Mouse (Mus musculus) heart, embryonic 12.5 days (tissue): Measurements from ENCODE around the gene Ascc1. TPM values are rescaled to one million over a fixed set of nuclear protein-coding genes. Genes with fewer than 3 reads are reported as not detected.

Experiments
- ATAC-seq: fragments of 200-750 bp; cut with Nextera tagmentation; 2 replicates; pipeline ENCODE4 v1.8.0; 2017; ENCODE audit warnings: moderate TSS enrichment, moderate library complexity; ENCODE audit not compliant: insufficient number of reproducible peaks, low FRiP score
- H3K27ac ChIP-seq: fragments of 300-500 bp; sonication (generic); 2 replicates; pipeline ENCODE4 v1.5.1; 2016; ENCODE audit warnings: mild to moderate bottlenecking, moderate library complexity; ENCODE audit not compliant: poor library complexity, severe bottlenecking
- H3K27me3 ChIP-seq: fragments of 300-500 bp; sonication (generic); replicated peaks from 2 replicates; pipeline ENCODE4 v1.6.1; 2016; ENCODE audit warnings: mild to moderate bottlenecking, moderate library complexity
- H3K36me3 ChIP-seq: fragments of 300-500 bp; sonication (generic); 2 replicates; pipeline ENCODE4 v1.6.1; 2016; ENCODE audit warnings: mild to moderate bottlenecking, moderate library complexity
- H3K4me1 ChIP-seq: fragments of 300-500 bp; sonication (generic); replicated peaks from 2 replicates; pipeline ENCODE4 v1.6.1; 2016; ENCODE audit warnings: mild to moderate bottlenecking
- H3K4me2 ChIP-seq: fragments of 300-500 bp; sonication (generic); 2 replicates; pipeline ENCODE4 v1.6.1; 2016; ENCODE audit warnings: mild to moderate bottlenecking, moderate library complexity
- H3K4me3 ChIP-seq: fragments of 300-500 bp; sonication (generic); 2 replicates; pipeline ENCODE4 v1.5.1; 2016; ENCODE audit warnings: mild to moderate bottlenecking
- H3K9ac ChIP-seq: fragments of 300-500 bp; sonication (generic); 2 replicates; pipeline ENCODE4 v1.6.1; 2016; ENCODE audit warnings: mild to moderate bottlenecking, moderate library complexity
- H3K9me3 ChIP-seq: fragments of 300-500 bp; sonication (generic); replicated peaks from 2 replicates; pipeline ENCODE4 v1.6.1; 2016; ENCODE audit warnings: mild to moderate bottlenecking, moderate library complexity
- WGBS: fragments of 180-500 bp; shearing (Covaris S2); methylation state at CpG from one replicate; pipeline ENCODE4 v1.1.7; 2016; 5-methylcytosine and 5-hydroxymethylcytosine counted together
- polyA plus RNA-seq: library from polyadenylated mRNA; unstranded; fragments of >200 nt; fragmentation: Nextera tagmentation; extraction: Ambion mirVana; gene quantifications from 2 replicates; pipeline ENCODE4 v1.2.1, GENCODE M21; 2016

Ascc1 gene
- polyA plus RNA-seq, 1 experiment from 2014 or later: 33.2 TPM

DNA sequence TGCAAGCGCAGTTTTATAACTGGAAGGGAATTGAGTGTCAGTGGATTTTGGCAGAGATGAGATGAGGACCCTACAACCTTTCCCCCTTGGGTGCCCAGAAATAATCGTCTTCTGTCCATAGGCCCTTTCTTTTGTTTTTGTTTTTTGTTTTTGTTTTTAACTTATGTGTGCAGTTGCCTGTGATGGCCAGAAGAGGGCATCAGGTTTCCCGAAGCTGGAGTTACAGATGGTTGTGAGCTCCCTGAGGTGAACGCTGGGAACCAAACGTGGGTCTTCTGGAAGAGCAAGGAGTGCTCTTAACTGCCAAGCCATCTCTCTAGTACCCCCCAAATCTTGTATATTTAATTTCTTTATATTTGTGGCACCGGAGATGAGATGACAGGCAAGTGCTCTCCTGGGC is 35.9 kb upstream of the Ascc1 start:
- no peaks in the 10 kb centered on the region for H3K36me3 ChIP-seq
- no peak overlapping the region for H3K4me2 ChIP-seq
- 0 out of 2 replicates have a peak, but pooled peaks cover 4% of the 10 kb centered on the region for H3K9me3 ChIP-seq
- H3K9ac ChIP-seq: no peak overlapping the region
- no peak for ATAC-seq
- WGBS: 87% methylated on average over 6 of the region's 6 CpGs
- no peak overlapping the region for H3K27ac ChIP-seq
- H3K4me1 ChIP-seq: peaks cover 33% of the 10 kb centered on the region
- H3K27me3 ChIP-seq: 0 out of 2 replicates have a peak, but pooled peaks cover 2% of the 10 kb centered on the region
- H3K4me3 ChIP-seq: no peak overlapping the region

DNA sequence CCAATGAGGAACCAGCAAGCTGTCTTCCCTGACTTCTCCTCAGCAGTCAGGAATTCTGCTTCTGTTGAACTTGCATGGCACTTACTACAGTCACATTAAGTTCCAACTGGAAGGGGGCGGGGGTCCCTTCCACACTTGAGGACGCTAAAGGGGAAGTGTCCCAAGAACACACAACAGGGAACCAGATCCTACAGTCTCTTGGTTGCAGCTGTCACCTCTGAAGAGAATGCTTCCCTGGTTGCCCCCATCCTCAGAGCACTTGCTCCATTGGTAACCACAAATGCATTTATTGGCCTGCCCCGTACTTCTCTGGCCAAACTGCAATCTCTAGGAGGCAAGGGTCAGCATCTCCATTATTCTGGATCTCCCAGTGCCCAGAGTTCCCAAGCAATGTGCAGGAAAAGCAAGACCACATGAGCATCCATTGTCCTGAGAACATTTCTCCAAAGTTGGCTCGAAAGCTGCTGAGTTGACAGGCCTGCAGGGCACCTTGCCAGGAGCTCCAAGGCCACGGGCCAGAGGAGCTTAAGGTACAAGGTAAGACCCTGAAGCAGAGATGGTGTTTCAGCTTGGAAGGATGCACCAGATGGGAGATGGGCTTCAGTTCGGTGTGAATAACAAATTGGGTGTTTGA is 35.2 kb upstream of the Ascc1 start:
- peaks cover 33% of the 10 kb centered on the region for H3K4me1 ChIP-seq
- no peaks in the 10 kb centered on the region for H3K36me3 ChIP-seq
- 0 out of 2 replicates have a peak, but pooled peaks cover 4% of the 10 kb centered on the region for H3K9me3 ChIP-seq
- no peak overlapping the region for H3K27ac ChIP-seq
- no peak overlapping the region for H3K9ac ChIP-seq
- 80% methylated on average over 6 of the region's 6 CpGs for WGBS
- 0 out of 2 replicates have a peak, but pooled peaks cover 3% of the 10 kb centered on the region for H3K27me3 ChIP-seq
- no peak overlapping the region for H3K4me2 ChIP-seq
- H3K4me3 ChIP-seq: no peak overlapping the region
- ATAC-seq: no peak

DNA sequence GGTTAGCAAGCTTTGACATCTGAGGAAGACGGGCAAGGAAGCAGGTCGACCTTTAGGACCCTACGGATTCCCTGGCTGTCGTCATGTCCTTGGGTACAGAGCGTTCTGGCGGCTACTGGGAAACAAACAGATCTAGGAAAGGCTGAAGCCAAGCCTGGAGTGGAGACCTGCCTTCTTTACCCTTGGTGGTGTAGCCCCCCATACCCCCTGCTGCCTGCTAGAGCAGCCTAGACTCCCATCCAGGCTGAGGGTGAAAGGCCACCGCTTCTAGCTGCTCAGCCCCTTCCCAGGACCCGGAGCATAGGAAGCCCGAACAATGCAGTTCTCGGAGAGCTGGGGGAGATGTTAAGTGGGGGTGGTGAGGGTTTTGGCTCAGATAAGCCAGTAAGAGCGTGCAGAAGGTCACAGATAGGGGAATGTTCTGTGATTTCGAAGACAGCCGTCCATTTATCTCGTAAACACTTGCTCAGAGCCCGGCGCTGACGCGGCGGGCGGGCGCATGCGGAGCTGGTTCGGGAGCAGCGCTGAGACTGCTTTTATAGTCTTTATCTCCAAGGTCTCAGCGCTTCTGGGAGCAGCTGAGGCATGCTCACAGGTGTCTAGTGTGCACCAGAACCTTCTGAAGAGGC is 32.7 kb upstream of the Ascc1 start:
- 0 out of 2 replicates have a peak, but pooled peaks cover 3% of the 10 kb centered on the region for H3K27me3 ChIP-seq
- no peaks in the 10 kb centered on the region for H3K36me3 ChIP-seq
- peak overlapping the region; percentile 54 for H3K4me3 ChIP-seq
- peak overlapping the region; percentile 95 for H3K27ac ChIP-seq
- WGBS: under 1% methylated on average over 25 of the region's 25 CpGs
- 0 out of 2 replicates have a peak, but pooled peaks cover 4% of the 10 kb centered on the region for H3K9me3 ChIP-seq
- peak overlapping the region; percentile 77 for H3K4me2 ChIP-seq
- H3K4me1 ChIP-seq: peaks cover 41% of the 10 kb centered on the region
- H3K9ac ChIP-seq: peak overlapping the region; percentile 76
- ATAC-seq: peak; percentile 40; the same call in 1 of the 2 replicates

DNA sequence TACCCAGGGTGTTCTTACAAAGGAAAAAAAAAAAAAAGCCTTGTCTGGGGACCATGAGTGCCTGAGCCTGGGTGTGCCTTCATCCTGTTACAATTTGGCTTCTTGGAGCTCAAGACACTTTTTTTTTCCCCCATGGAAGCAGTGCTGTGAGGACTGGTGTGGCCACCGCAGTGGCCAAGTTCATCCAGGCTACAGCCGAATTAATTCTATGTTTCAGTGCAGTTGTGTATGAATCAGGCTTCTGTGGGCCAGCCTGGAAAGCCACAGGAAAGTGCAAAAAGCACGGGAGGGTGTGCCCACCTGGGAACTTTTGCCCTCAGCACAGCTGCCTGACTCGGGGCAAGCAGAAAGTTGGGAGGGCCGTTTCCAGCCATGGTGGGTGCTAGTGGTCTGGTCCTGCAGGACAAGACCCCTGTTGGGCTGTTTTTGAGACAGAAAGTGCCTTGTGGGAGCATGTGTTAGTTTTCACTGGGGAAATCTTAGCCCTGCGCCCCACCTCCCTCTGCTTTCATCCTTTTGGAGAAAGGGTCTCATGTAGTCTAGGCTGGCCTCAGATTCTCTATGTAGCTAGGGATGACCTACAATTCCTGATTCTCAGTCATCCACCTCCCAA is 32.0 kb upstream of the Ascc1 start:
- 17% methylated on average over 6 of the region's 6 CpGs for WGBS
- Histone ChIP-seq H3K4me3 (peak overlapping the region; percentile 54), H3K36me3 (no peaks in the 10 kb centered on the region), H3K9me3 (0 out of 2 replicates have a peak, but pooled peaks cover 4% of the 10 kb centered on the region), H3K4me2 (peak overlapping the region; percentile 77), H3K9ac (peak overlapping the region; percentile 76), H3K4me1 (peaks cover 40% of the 10 kb centered on the region), H3K27me3 (0 out of 2 replicates have a peak, but pooled peaks cover 3% of the 10 kb centered on the region), H3K27ac (peak overlapping the region; percentile 95)
- ATAC-seq: no peak

DNA sequence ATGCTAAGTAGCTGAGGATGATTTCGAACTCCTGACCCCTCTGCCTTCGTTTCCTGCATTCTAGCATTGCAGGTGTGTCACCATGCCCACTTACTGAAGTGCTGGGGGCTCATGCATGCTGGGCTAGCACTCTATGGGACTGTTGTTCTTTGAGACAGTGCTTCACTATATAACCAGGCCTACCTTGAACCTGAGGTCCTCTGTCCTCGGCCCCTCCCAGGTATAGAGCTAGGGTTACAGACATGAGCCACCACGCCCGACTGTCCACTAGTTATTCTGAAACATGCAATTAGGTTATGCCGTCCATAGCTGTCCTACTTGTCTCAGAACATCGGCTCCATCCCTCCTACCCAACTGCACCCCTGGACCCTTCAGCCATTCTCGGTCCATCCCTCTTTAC is 30.8 kb upstream of the Ascc1 start:
- H3K36me3 ChIP-seq: no peaks in the 10 kb centered on the region
- 0 out of 2 replicates have a peak, but pooled peaks cover 3% of the 10 kb centered on the region for H3K27me3 ChIP-seq
- H3K9me3 ChIP-seq: 0 out of 2 replicates have a peak, but pooled peaks cover 2% of the 10 kb centered on the region
- ATAC-seq: no peak
- no peak overlapping the region for H3K4me2 ChIP-seq
- 87% methylated on average over 8 of the region's 8 CpGs for WGBS
- no peak overlapping the region for H3K27ac ChIP-seq
- no peak overlapping the region for H3K9ac ChIP-seq
- peaks cover 39% of the 10 kb centered on the region for H3K4me1 ChIP-seq
- no peak overlapping the region for H3K4me3 ChIP-seq

DNA sequence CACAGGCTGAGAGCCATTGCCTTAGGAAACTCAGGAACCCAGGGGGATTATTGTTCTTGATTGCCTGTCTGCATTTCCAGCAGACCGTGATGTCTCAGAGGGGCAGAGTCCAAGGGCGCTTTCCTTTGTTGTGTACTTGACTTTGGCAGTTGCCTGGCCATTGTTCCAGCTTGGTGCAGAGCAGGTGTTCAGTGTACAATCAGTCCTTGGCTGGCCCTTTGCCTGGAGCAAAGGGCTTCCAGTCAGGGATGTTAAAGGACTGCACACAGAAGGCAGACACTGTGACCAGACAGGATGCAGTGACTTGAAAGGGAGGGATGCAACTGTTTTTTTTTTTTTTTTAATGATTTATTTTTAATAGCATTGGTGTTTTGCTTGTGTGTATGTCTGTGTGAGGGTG is 30.1 kb upstream of the Ascc1 start:
- Histone ChIP-seq H3K27ac (no peak overlapping the region), H3K9ac (no peak overlapping the region), H3K4me2 (no peak overlapping the region), H3K4me3 (no peak overlapping the region), H3K4me1 (peaks cover 45% of the 10 kb centered on the region), H3K27me3 (0 out of 2 replicates have a peak, but pooled peaks cover 3% of the 10 kb centered on the region), H3K36me3 (no peaks in the 10 kb centered on the region), H3K9me3 (no peaks in the 10 kb centered on the region)
- ATAC-seq: no peak
- 66% methylated on average over 2 of the region's 2 CpGs for WGBS

DNA sequence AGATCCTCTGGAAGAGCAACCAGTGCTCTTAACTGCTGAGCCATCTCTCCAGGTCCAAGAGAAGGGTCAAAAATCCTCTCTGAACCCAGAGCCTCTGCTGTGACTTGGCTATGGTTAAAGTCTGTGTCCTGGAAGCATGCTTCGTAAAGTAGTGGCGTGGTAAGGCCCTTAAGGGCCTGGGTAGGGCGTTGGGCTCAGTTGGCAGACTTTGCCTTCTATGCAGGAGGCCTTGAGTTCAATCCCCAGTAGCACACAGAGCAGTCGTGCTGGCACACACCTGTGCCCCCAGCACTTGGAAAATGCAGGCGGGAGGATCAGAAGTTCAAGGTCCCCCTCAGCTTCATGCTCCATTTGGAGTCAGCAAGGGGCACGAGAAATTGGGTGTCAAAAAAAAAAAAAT is 29.6 kb upstream of the Ascc1 start:
- 86% methylated on average over 6 of the region's 6 CpGs for WGBS
- Histone ChIP-seq H3K27ac (no peak overlapping the region), H3K4me1 (peaks cover 49% of the 10 kb centered on the region)

DNA sequence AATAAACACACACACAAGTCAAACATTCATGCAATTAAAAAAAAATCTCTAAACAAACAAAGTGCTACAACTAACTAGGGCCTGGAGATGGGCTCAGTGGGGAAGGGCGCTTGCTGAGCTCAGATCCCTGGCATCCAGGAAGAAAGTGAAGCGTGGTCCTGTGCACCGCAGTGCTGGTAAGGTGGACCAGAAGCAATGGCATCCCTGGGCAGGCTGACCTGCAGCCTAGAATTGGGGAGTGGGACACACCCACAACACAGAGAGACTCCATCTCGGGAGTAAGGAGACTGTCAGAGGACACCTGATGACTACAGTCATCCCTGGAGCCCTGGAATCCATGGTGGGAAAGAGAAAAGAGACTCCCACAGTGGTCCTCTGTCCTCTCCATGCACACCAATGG is 29.2 kb upstream of the Ascc1 start:
- ATAC-seq: no peak
- H3K4me3 ChIP-seq: no peak overlapping the region
- peaks cover 53% of the 10 kb centered on the region for H3K4me1 ChIP-seq
- H3K4me2 ChIP-seq: no peak overlapping the region
- H3K27me3 ChIP-seq: 0 out of 2 replicates have a peak, but pooled peaks cover 3% of the 10 kb centered on the region
- H3K9me3 ChIP-seq: no peaks in the 10 kb centered on the region
- H3K27ac ChIP-seq: peak overlapping the region; percentile 66; the same call in 1 of the 2 replicates
- H3K9ac ChIP-seq: no peak overlapping the region
- no peaks in the 10 kb centered on the region for H3K36me3 ChIP-seq
- 89% methylated on average over 4 of the region's 4 CpGs for WGBS

More for the DNA sequence above, 29.6 kb upstream of the Ascc1 start:
- Histone ChIP-seq H3K4me2 (no peak overlapping the region), H3K36me3 (no peaks in the 10 kb centered on the region), H3K9ac (no peak overlapping the region), H3K27me3 (0 out of 2 replicates have a peak, but pooled peaks cover 3% of the 10 kb centered on the region), H3K4me3 (no peak overlapping the region), H3K9me3 (no peaks in the 10 kb centered on the region)
- no peak for ATAC-seq

DNA sequence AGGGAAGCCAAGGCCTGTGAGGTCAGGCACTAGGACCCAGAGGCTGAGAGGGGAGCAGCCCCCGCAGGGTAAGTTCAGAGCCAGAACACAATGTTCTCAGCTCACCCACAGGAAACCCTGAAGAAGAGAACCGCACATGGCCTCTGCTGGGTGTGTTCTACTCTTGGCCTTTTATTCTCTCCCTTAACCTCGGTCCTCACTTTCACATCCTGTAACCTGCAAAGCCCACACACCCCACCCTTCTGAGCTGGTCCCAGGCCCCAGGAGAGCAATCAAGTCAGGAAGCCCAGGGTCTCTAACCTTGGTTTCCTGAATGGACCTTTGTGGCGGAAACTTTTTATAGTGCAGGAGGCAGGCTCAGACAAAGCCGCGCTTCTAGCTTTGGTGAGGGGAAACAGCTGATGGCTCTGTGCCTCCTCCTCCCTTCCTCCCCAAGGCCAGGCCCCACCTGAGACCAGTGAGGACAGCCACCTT is 28.4 kb upstream of the Ascc1 start:
- Histone ChIP-seq H3K27ac (peak overlapping the region; percentile 66; the same call in 1 of the 2 replicates), H3K27me3 (0 out of 2 replicates have a peak, but pooled peaks cover 3% of the 10 kb centered on the region), H3K4me2 (no peak overlapping the region), H3K36me3 (no peaks in the 10 kb centered on the region), H3K4me1 (peaks cover 62% of the 10 kb centered on the region), H3K4me3 (no peak overlapping the region), H3K9me3 (no peaks in the 10 kb centered on the region), H3K9ac (peak overlapping the region; percentile 5; the same call in 1 of the 2 replicates)
- 17% methylated on average over 6 of the region's 6 CpGs for WGBS
- ATAC-seq: peak; percentile 75

DNA sequence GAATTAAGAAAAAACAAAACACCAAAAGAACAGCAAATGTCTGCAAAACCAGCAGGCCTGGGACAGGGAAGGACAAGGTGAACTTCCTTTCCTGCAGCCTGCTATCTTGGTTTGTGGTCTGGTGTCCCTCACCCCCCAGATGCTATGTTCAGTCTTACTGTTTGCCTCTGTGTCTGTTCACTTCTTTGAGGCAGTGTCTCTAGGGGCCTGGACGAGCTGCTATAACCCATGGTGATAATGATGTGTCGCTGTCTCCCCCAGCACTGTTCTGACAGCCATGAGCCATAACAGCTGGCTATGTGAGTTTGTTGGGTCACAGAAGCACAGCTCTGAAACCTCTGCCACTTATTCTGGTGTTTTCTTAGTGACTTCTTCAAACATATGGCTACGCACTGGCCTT is 27.8 kb upstream of the Ascc1 start:
- no peak overlapping the region for H3K4me2 ChIP-seq
- no peak overlapping the region for H3K9ac ChIP-seq
- no peak overlapping the region for H3K4me3 ChIP-seq
- no peaks in the 10 kb centered on the region for H3K9me3 ChIP-seq
- no peak for ATAC-seq
- WGBS: 36% methylated on average over 3 of the region's 3 CpGs
- peak overlapping the region; percentile 66 for H3K27ac ChIP-seq
- 0 out of 2 replicates have a peak, but pooled peaks cover 3% of the 10 kb centered on the region for H3K27me3 ChIP-seq
- H3K36me3 ChIP-seq: no peaks in the 10 kb centered on the region
- peaks cover 67% of the 10 kb centered on the region for H3K4me1 ChIP-seq

DNA sequence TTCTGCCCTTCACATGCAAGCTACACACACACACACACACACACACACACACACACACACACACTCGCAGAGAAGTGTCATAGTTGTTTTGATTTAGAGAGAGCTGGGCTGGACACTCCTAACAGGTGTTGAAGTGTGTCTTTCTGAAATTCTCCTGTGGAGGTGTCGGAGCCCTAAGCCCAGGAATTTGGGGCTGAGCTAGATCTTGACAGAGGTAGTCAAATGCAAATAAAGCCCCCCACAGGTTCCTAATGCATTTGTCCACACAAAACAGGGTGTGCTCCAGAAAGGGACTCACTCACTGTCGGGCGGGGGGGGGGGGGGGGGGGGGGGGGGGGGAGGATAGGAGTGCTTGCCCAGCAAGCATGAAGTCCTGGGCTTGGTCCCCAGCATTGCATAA is 25.5 kb upstream of the Ascc1 start:
- Histone ChIP-seq H3K9ac (no peak overlapping the region), H3K9me3 (no peaks in the 10 kb centered on the region), H3K27ac (no peak overlapping the region), H3K27me3 (no peaks in the 10 kb centered on the region), H3K4me3 (no peak overlapping the region), H3K4me2 (no peak overlapping the region), H3K36me3 (no peaks in the 10 kb centered on the region), H3K4me1 (peaks cover 79% of the 10 kb centered on the region)
- 63% methylated on average over 2 of the region's 4 CpGs for WGBS
- ATAC-seq: no peak
